Mouse (Mus musculus): ENCODE results near the gene Vdr. TPM values are rescaled to one million over a fixed set of nuclear protein-coding genes. Genes with fewer than 3 reads are reported as not detected.

The Vdr gene
- polyA plus RNA-seq, 1 experiment from 2014 or later: 6.5 TPM

DNA sequence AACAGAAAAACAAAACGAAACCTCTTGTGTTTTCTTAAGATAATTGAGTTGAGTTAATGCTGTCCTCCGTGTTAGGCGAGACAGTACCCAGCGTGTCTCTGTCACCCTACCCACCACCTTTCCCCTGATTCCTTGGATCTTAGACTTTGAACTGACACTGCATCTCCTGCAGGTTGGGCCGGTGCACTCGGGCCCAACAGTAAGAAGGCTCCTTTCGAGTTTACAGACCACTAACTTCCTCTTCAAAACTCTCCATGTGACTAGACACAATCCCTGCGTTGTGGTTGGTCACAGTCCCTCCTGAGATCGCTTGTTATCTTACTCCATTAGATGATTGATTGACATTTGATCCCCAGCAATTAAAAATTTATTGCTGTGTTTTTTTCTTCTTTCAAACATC is 7.6 kb upstream of the Vdr start:
- no peak overlapping the region for H3K4me3 ChIP-seq (ENCODE audit: low read depth, low read length)
- no peaks in the 10 kb centered on the region for H3K27me3 ChIP-seq (replicated peaks; ENCODE audit: control insufficient read depth, insufficient read depth, low read length)
- H3K4me1 ChIP-seq (replicated peaks; ENCODE audit: control insufficient read depth, insufficient read depth, low read length): peaks cover 9% of the 10 kb centered on the region; the same call in 1 of the 2 replicates
- no peak overlapping the region for H3K9ac ChIP-seq (ENCODE audit: low read depth, low read length)
- no peaks in the 10 kb centered on the region for H3K36me3 ChIP-seq (ENCODE audit: control insufficient read depth, insufficient read depth)
- peak; percentile 66 for ATAC-seq
- no peak overlapping the region for H3K27ac ChIP-seq (ENCODE audit: low read depth, low read length)
- no peaks in the 10 kb centered on the region for H3K9me3 ChIP-seq (ENCODE audit: control insufficient read depth)
- WGBS: 42% methylated on average over 9 of the region's 9 CpGs
- no peak for TF ChIP-seq CTCF (IDR thresholded peaks at IDR 0.05; ENCODE audit: low read depth)
- H3K4me2 ChIP-seq (replicated peaks; ENCODE audit: low read depth): no peak overlapping the region

DNA sequence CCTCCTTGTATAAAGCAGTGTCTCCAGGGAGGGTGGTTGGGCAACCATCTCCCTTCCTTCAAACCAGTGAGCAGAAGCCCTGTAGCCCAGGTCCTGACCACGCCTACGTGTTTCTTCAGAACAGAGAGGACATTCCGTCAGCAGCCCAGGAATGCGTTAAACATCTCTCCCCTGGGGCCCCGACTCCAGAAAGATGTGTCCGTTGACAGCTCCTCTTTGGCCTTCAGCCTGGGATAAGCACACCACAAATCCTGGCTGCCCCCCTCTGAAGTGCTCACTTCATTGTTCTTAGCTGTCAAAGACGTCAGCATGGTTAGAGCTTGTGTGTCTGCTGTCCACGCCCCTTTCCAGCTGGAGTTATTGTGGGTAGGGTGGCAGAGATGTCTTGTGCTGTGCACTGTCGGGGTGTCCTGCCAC is 3.9 kb upstream of the Vdr start:
- peak; percentile 32 for ATAC-seq
- no peak overlapping the region for H3K27ac ChIP-seq (ENCODE audit: low read depth, low read length)
- no peaks in the 10 kb centered on the region for H3K9me3 ChIP-seq (ENCODE audit: control insufficient read depth)
- no peak for TF ChIP-seq CTCF (IDR thresholded peaks at IDR 0.05; ENCODE audit: low read depth)
- no peaks in the 10 kb centered on the region for H3K27me3 ChIP-seq (replicated peaks; ENCODE audit: control insufficient read depth, insufficient read depth, low read length)
- H3K4me2 ChIP-seq (replicated peaks; ENCODE audit: low read depth): peak overlapping the region; percentile 51
- no peaks in the 10 kb centered on the region for H3K36me3 ChIP-seq (ENCODE audit: control insufficient read depth, insufficient read depth)
- WGBS: 8% methylated on average over 9 of the region's 9 CpGs
- no peak overlapping the region for H3K9ac ChIP-seq (ENCODE audit: low read depth, low read length)
- H3K4me1 ChIP-seq (replicated peaks; ENCODE audit: control insufficient read depth, insufficient read depth, low read length): peaks cover 9% of the 10 kb centered on the region; the same call in 1 of the 2 replicates
- no peak overlapping the region for H3K4me3 ChIP-seq (ENCODE audit: low read depth, low read length)

DNA sequence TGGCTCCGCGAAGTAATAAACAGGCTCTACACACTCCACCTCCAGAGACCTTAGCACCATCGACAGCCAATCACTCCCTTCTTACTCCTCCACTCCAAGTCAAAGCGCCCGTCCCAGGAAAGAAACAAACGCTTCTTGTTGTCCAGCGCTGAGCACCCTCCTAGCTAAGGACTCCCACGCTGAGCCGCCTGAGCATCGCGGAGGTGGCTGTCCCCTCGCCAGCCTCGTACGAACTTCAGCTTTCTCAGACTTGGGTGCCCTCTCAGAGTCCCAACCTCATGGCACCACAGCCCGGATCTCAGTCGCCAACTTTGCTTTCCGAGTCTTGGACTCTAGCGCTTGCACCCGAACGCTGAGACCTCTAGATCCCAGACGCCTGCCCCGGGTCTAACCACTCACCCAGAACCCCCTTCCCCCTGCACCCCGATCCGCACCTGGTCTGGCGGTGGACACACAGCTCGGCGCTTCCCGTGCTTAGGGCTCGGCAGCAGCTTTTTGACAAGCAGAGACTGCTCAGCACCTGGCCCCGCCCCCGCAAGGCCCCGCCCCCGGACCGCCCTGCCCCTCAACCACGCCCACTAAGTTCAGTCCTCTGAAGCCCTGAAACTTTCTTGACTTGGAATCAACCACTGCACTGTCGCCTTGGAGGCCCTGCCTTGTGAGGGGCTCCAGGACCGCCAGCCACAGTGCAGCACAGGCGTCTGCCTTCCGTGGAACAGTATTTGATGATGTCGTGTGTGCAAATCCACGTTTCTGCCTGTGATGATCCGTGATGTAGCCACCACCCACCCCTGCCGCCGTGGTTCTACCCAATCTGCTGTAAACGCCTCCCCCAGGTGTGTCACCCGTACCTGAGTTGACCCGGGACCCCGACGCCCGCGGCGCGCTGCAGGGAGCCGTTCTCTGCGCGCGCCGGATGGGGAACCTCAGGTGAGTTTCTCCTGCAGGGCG is 2.4 kb downstream of the Vdr start:
- Histone ChIP-seq H3K4me1 (replicated peaks; ENCODE audit: control insufficient read depth, insufficient read depth, low read length) (peaks cover 19% of the 10 kb centered on the region), H3K9me3 (ENCODE audit: control insufficient read depth) (no peaks in the 10 kb centered on the region), H3K27me3 (replicated peaks; ENCODE audit: control insufficient read depth, insufficient read depth, low read length) (no peaks in the 10 kb centered on the region), H3K36me3 (ENCODE audit: control insufficient read depth, insufficient read depth) (no peaks in the 10 kb centered on the region), H3K4me2 (replicated peaks; ENCODE audit: low read depth) (peak overlapping the region; percentile 85), H3K27ac (ENCODE audit: low read depth, low read length) (peak overlapping the region; percentile 66), H3K4me3 (ENCODE audit: low read depth, low read length) (peak overlapping the region; percentile 67), H3K9ac (ENCODE audit: low read depth, low read length) (peak overlapping the region; percentile 55)
- WGBS: 2% methylated on average over 59 of the region's 59 CpGs
- no peak for TF ChIP-seq CTCF (IDR thresholded peaks at IDR 0.05; ENCODE audit: low read depth)
- ATAC-seq: peak; percentile 91

DNA sequence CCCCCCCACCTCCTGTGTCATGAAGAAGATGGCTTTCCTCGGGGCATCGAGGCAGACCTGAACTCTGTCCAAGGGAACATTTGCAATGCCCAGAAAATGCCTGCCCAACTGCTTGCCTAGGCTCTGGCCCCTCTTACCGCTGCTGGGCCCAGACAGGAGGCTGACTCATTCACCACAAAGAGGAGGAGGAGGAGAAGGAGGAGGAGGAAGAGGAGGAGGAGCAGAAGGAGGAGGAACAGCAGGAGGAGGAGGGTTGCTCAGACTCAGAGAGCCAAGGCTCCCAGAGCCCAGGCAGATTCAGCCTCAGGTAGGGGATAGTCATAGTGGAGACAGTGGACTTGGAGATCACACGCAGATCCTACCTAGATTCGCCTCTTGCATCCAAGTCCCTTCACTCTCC is 3.2 kb downstream of the Vdr start:
- H3K36me3 ChIP-seq (ENCODE audit: control insufficient read depth, insufficient read depth): no peaks in the 10 kb centered on the region
- TF ChIP-seq CTCF (IDR thresholded peaks at IDR 0.05; ENCODE audit: low read depth): no peak
- no peaks in the 10 kb centered on the region for H3K27me3 ChIP-seq (replicated peaks; ENCODE audit: control insufficient read depth, insufficient read depth, low read length)
- peak overlapping the region; percentile 85 for H3K4me2 ChIP-seq (replicated peaks; ENCODE audit: low read depth)
- H3K9ac ChIP-seq (ENCODE audit: low read depth, low read length): 0 out of 2 replicates have a peak overlapping the region, but pooled peaks have one; percentile 55
- peak overlapping the region; percentile 66; the same call in 1 of the 2 replicates for H3K27ac ChIP-seq (ENCODE audit: low read depth, low read length)
- no peak for ATAC-seq
- 35% methylated on average over 5 of the region's 5 CpGs for WGBS
- peaks cover 19% of the 10 kb centered on the region for H3K4me1 ChIP-seq (replicated peaks; ENCODE audit: control insufficient read depth, insufficient read depth, low read length)
- peak overlapping the region; percentile 67 for H3K4me3 ChIP-seq (ENCODE audit: low read depth, low read length)
- H3K9me3 ChIP-seq (ENCODE audit: control insufficient read depth): no peaks in the 10 kb centered on the region

DNA sequence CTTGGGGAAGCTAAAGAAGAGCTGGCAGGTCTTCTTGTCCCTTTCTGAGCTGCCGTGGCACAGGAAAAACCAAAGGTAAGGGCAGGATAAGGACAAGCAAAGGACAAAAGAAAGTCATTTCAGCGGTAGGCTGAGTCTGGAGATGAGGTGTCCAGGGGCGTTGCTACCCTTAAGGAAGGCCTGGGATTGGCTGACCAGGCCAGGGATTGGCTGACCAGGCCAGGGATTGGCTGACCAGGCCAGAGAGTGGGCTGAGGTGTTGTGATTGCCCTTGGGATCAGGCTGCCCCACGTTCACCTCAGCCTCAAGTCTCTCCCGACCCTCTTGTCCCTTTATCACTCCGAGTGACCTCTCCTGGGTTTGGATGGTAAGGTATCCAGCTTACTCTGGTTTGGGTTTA is 5.1 kb downstream of the Vdr start:
- H3K36me3 ChIP-seq (ENCODE audit: control insufficient read depth, insufficient read depth): no peaks in the 10 kb centered on the region
- no peak for ATAC-seq
- H3K27ac ChIP-seq (ENCODE audit: low read depth, low read length): no peak overlapping the region
- H3K4me1 ChIP-seq (replicated peaks; ENCODE audit: control insufficient read depth, insufficient read depth, low read length): peaks cover 19% of the 10 kb centered on the region
- H3K4me2 ChIP-seq (replicated peaks; ENCODE audit: low read depth): no peak overlapping the region
- no peak for TF ChIP-seq CTCF (IDR thresholded peaks at IDR 0.05; ENCODE audit: low read depth)
- WGBS: 84% methylated on average over 6 of the region's 6 CpGs
- H3K27me3 ChIP-seq (replicated peaks; ENCODE audit: control insufficient read depth, insufficient read depth, low read length): no peaks in the 10 kb centered on the region
- H3K9ac ChIP-seq (ENCODE audit: low read depth, low read length): no peak overlapping the region
- no peaks in the 10 kb centered on the region for H3K9me3 ChIP-seq (ENCODE audit: control insufficient read depth)
- no peak overlapping the region for H3K4me3 ChIP-seq (ENCODE audit: low read depth, low read length)

DNA sequence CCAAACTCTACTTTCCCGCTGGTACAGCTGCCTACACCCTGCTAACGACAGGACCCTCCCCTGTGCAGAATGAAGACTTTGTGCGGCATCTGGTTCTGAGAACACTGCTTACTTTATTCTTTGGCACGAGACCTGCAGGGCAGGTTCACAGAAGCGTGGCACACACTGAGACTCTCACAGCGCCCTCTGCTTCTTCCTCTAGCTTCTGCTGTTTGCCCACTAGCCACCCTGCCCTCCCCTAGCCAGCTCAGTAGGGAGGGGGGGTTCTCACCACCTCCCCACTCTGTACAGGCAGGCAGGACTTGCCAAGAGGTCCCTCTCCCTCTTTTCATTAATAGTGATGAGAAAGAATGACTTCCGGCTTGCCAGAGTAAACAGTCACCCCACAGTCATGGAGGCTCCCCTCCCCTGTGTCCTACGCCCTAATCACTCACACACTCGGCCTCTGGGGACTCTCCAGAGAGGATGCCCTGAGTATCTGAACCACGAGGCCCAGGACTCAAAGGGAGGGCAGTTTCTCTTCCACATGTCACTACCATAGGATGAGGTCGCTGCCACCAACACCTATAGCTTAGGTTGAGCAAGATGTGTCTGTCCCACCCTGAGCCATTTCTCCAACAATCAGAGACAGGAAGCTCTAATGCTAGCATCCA is 6.0 kb downstream of the Vdr start:
- Histone ChIP-seq H3K9me3 (ENCODE audit: control insufficient read depth) (no peaks in the 10 kb centered on the region), H3K9ac (ENCODE audit: low read depth, low read length) (no peak overlapping the region), H3K27ac (ENCODE audit: low read depth, low read length) (peak overlapping the region; percentile 57; the same call in 1 of the 2 replicates), H3K4me2 (replicated peaks; ENCODE audit: low read depth) (peak overlapping the region; percentile 40), H3K4me3 (ENCODE audit: low read depth, low read length) (no peak overlapping the region), H3K4me1 (replicated peaks; ENCODE audit: control insufficient read depth, insufficient read depth, low read length) (peaks cover 19% of the 10 kb centered on the region), H3K36me3 (ENCODE audit: control insufficient read depth, insufficient read depth) (no peaks in the 10 kb centered on the region), H3K27me3 (replicated peaks; ENCODE audit: control insufficient read depth, insufficient read depth, low read length) (no peaks in the 10 kb centered on the region)
- TF ChIP-seq CTCF (IDR thresholded peaks at IDR 0.05; ENCODE audit: low read depth): peak; percentile 23
- no peak for ATAC-seq
- WGBS: 23% methylated on average over 11 of the region's 11 CpGs

Measured in intestine, postnatal 0 days (tissue).